Mouse (Mus musculus) brown adipose tissue, adult 24 weeks (tissue): ENCODE measurements around the gene Dnajb7. TPM values are rescaled to one million over a fixed set of nuclear protein-coding genes. Genes with fewer than 3 reads are reported as not detected.
A peak's percentile ranks its signal among the peaks of the same experiment; 100 is the strongest.

Experiments
- H3K27ac ChIP-seq: fragments of 200-500 bp; replicated peaks from 2 replicates; pipeline ENCODE4 v1.5.1; 2012; ENCODE audit warnings: low read depth, mild to moderate bottlenecking, low read length
- H3K4me1 ChIP-seq: fragments of 200-500 bp; 2 replicates; pipeline ENCODE4 v1.6.1; 2012; ENCODE audit warnings: low read length, mixed read lengths; ENCODE audit not compliant: control insufficient read depth, insufficient read depth, insufficient read length
- H3K4me3 ChIP-seq: fragments of 200-500 bp; 2 replicates; pipeline ENCODE4 v1.5.1; 2012; ENCODE audit warnings: low read depth, mild to moderate bottlenecking, low read length, moderate library complexity; ENCODE audit not compliant: insufficient read depth
- polyA plus RNA-seq: library from polyadenylated mRNA; stranded (reverse); fragments of >200 nt; gene quantifications from 2 replicates; pipeline ENCODE4 v1.2.4, GENCODE M21; 2012; ENCODE audit not compliant: missing spikeins, insufficient read depth, insufficient read length

Gene Dnajb7
- polyA plus RNA-seq, 1 experiment = not detected

DNA sequence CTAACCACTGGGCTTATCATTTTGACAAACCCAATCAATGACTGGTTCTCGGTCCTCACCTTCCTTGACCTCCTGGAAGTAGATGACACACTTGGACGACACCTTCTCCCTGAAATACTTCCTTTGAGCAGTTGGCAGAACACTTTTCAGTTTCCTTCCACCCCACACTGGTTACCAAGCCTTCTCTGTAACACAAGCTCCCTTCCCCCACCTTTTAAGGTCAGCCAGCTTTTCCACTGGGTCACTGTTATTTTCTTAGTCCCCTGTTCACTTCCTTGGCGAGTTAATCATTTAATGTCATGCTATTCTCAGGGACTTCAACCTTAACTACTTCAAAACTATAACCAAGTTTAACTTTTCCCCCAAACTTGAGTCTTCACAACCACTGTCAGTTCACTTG lies 49.2 kb downstream of the Dnajb7 start:
- Histone ChIP-seq H3K4me1 (peaks cover 4% of the 10 kb centered on the region; the same call in 1 of the 2 replicates), H3K4me3 (peak overlapping the region; percentile 66), H3K27ac (peak overlapping the region; percentile 90)

DNA sequence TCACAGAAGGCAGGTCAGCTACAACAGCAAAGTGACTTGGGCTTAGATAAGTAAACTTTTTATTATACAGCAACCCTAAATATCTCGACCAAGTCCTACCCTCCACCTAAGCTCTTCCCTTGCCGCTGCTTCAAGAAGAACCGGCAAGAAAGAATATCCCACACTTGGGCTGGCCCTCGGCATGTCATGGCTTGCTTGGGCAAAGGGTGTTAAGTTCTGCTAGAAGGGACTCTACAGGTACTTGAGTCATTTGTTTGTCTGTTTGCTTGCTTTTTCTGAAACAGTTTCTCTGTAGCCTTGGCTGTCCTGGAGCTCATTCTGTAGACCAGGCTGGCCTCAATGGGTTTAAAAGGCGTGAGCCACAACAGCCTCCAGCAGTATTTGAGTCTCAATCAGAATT lies 51.2 kb downstream of the Dnajb7 start:
- Histone ChIP-seq H3K4me1 (peaks cover 4% of the 10 kb centered on the region; the same call in 1 of the 2 replicates), H3K27ac (peak overlapping the region; percentile 44; the same call in 1 of the 2 replicates), H3K4me3 (no peak overlapping the region)

Other genes with a start within 250 kb of the Dnajb7 start
- 2.7 and 3.6 TPM in 2 replicates for gene Mrtfa, start 217.5 kb downstream of the Dnajb7 start, polyA plus RNA-seq
- not detected in 2 replicates for gene Mchr1, start 172.8 kb downstream of the Dnajb7 start, polyA plus RNA-seq
- 109 and 113 TPM in 2 replicates for gene Slc25a17, start 47.5 kb downstream of the Dnajb7 start, polyA plus RNA-seq
- 181 and 325 TPM in 2 replicates for gene St13, start 8.2 kb downstream of the Dnajb7 start, polyA plus RNA-seq
- gene Xpnpep3, start 8.2 kb downstream of the Dnajb7 start, polyA plus RNA-seq = 15.6 and 33.2 TPM in 2 replicates
- 124 and 161 TPM in 2 replicates for gene Rbx1, start 58.0 kb upstream of the Dnajb7 start, polyA plus RNA-seq
- gene Ep300, start 177.1 kb upstream of the Dnajb7 start, polyA plus RNA-seq = 14.3 and 15.8 TPM in 2 replicates